Mouse (Mus musculus): Measurements from ENCODE around the gene Dxo. TPM values are rescaled to one million over a fixed set of nuclear protein-coding genes. Genes with fewer than 3 reads are reported as not detected.

The Dxo gene
- total and polyA plus RNA-seq, 3 experiments, result 10.0 to 31.6 (median 16.3) TPM

DNA sequence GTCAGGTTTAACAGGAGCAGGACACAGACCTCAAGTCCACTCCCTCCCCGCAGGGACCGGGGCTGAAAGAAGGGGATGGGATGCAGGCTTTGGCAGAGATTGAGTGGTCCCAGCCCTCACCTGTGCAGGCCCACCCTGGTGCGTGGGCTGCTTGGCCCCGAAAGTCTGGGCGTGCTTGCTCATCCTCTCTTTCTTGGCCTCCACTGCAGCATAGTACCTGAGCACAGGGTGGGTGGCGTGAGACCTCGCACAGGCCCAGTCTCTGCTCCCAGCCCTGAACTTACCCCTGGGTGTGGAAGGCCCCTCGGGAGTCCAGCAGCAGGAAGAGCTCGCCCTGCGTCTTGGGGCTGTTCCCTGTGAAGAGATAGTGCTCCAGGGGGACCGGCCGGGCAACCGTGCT is 8.1 kb downstream of the Dxo start:
- H3K4me1 ChIP-seq (ENCODE audit: control insufficient read depth in 1 of 2, insufficient read depth in 2 of 2), result peaks cover 2 to 10% of the 10 kb centered on the region in 2 experiments; a peak in 3 of 4 replicates
- dilution Hi-C loops (cut with MboI; ENCODE audit: extremely low pct_ligation_motif_present, extremely low pct_unique_long_range_greater_than_20kb, low sequenced_read_pairs) (no loop called here), in situ Hi-C loops (cut with MboI; ENCODE audit: low pct_ligation_motif_present, low pct_unique_long_range_greater_than_20kb, low sequenced_read_pairs) (no loop called here)
- TF ChIP-seq CHD2 (IDR thresholded peaks at IDR 0.05; ENCODE audit: low read length), result no peak
- TF ChIP-seq HCFC1 (IDR thresholded peaks at IDR 0.05; ENCODE audit: low read depth, low read length), result no peak
- DNase-seq (ENCODE audit: extremely low read depth), result no peak
- H3K36me3 ChIP-seq (replicated peaks in 1 of 2; ENCODE audit: control insufficient read depth in 1 of 2, insufficient read depth in 1 of 2, low read length in 1 of 2), result peaks cover 76 to 89% of the 10 kb centered on the region in 2 experiments
- no peak overlapping the region for H3K4me2 ChIP-seq (ENCODE audit: insufficient read depth, low read depth, poor library complexity, severe bottlenecking)
- H3K27ac ChIP-seq (ENCODE audit: insufficient read depth, low read depth), result no peak overlapping the region
- H3K9ac ChIP-seq (ENCODE audit: insufficient read depth, low read depth), result no peak overlapping the region
- no peaks in the 10 kb centered on the region for H3K9me3 ChIP-seq (replicated peaks; ENCODE audit: low read length)
- H3K79me2 ChIP-seq (replicated peaks; ENCODE audit: control insufficient read depth, extremely low read depth, insufficient read depth, poor library complexity, severe bottlenecking), result peaks cover 6% of the 10 kb centered on the region; the same call in 1 of the 2 replicates
- no peaks in the 10 kb centered on the region for H3K27me3 ChIP-seq (replicated peaks)
- H3K4me3 ChIP-seq (replicated peaks in 1 of 3; ENCODE audit: low read depth in 2 of 3, low read length in 2 of 3, poor library complexity in 1 of 3), result no peak overlapping the region

DNA sequence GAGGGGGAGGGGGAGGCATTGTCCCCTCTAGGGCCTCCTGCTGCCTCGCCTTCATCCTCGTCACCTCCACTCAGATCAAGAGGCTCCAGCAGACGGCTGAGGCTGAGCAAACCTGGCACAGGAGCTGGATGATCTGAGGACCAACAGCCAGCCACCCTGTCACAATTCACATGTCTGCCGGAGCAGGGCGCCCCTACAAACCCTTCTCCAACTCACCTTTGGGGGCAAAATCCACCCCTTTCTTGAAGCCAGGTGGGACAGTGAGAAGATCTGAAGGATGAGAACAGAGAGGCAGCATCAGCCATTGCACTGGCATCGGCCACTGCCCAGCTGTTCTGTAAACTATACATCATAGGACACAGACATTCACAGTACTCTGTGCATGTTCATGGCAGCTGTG is 10.4 kb downstream of the Dxo start:
- Histone ChIP-seq H3K9ac (ENCODE audit: insufficient read depth, low read depth) (no peak overlapping the region), H3K79me2 (replicated peaks; ENCODE audit: control insufficient read depth, extremely low read depth, insufficient read depth, poor library complexity, severe bottlenecking) (peaks cover 20% of the 10 kb centered on the region), H3K4me3 (replicated peaks in 1 of 3; ENCODE audit: low read depth in 2 of 3, low read length in 2 of 3, poor library complexity in 1 of 3) (no peak overlapping the region), H3K36me3 (replicated peaks in 1 of 2; ENCODE audit: control insufficient read depth in 1 of 2, insufficient read depth in 1 of 2, low read length in 1 of 2) (peaks cover 56 to 70% of the 10 kb centered on the region in 2 experiments), H3K4me1 (ENCODE audit: control insufficient read depth in 1 of 2, insufficient read depth in 2 of 2) (peaks cover 2 to 23% of the 10 kb centered on the region in 2 experiments), H3K27me3 (replicated peaks) (no peaks in the 10 kb centered on the region), H3K4me2 (ENCODE audit: insufficient read depth, low read depth, poor library complexity, severe bottlenecking) (no peak overlapping the region), H3K27ac (ENCODE audit: insufficient read depth, low read depth) (no peak overlapping the region), H3K9me3 (replicated peaks; ENCODE audit: low read length) (no peaks in the 10 kb centered on the region)
- DNase-seq (ENCODE audit: extremely low read depth), result no peak
- TF ChIP-seq ZNF384 (IDR thresholded peaks at IDR 0.05; ENCODE audit: low read depth, low read length) (no peak), NRF1 (IDR thresholded peaks at IDR 0.05; ENCODE audit: low read depth, low read length) (no peak), E2F4 (IDR thresholded peaks at IDR 0.05; ENCODE audit: insufficient replicate concordance, low read depth, low read length) (no peak), ETS1 (conservative IDR thresholded peaks at IDR 0.05; ENCODE audit: low read depth, low read length) (no peak), EP300 (IDR thresholded peaks at IDR 0.05; ENCODE audit: low read length) (no peak), RCOR1 (conservative IDR thresholded peaks at IDR 0.05; ENCODE audit: low read depth, low read length) (no peak), CHD1 (IDR thresholded peaks at IDR 0.05; ENCODE audit: low read depth, low read length) (no peak), ZKSCAN1 (IDR thresholded peaks at IDR 0.05; ENCODE audit: borderline replicate concordance, low read depth, low read length) (no peak), ELF1 (IDR thresholded peaks at IDR 0.05; ENCODE audit: low read depth, low read length) (no peak), RAD21 (IDR thresholded peaks at IDR 0.05; ENCODE audit: low read depth, low read length) (no peak), IRF4 (IDR thresholded peaks at IDR 0.05; ENCODE audit: low read depth, low read length) (no peak), SMC3 (IDR thresholded peaks at IDR 0.05; ENCODE audit: low read depth, low read length) (no peak), NELFE (IDR thresholded peaks at IDR 0.05; ENCODE audit: low read depth, low read length) (no peak), CHD2 (IDR thresholded peaks at IDR 0.05; ENCODE audit: low read length) (no peak), PAX5 (IDR thresholded peaks at IDR 0.05; ENCODE audit: low read length) (no peak), HCFC1 (IDR thresholded peaks at IDR 0.05; ENCODE audit: low read depth, low read length) (no peak)
- dilution Hi-C loops (cut with MboI; ENCODE audit: extremely low pct_ligation_motif_present, extremely low pct_unique_long_range_greater_than_20kb, low sequenced_read_pairs), result no loop called here
- in situ Hi-C loops (cut with MboI; ENCODE audit: low pct_ligation_motif_present, low pct_unique_long_range_greater_than_20kb, low sequenced_read_pairs), result no loop called here

Data from CH12.LX (cell line).